Mouse (Mus musculus) hindbrain, embryonic 16.5 days (tissue): ENCODE results near the gene Zfp618. TPM values are rescaled to one million over a fixed set of nuclear protein-coding genes. Genes with fewer than 3 reads are reported as not detected.

Source experiments
- ATAC-seq: fragments of 200-750 bp; cut with Nextera tagmentation; 2 replicates; pipeline ENCODE4 v1.8.0; 2017; ENCODE audit warnings: moderate TSS enrichment, moderate library complexity
- H3K27ac ChIP-seq: fragments of 300-500 bp; sonication (generic); 2 replicates; pipeline ENCODE4 v1.5.1; 2014; ENCODE audit warnings: low read depth, mild to moderate bottlenecking, control low read depth, low read length, moderate library complexity
- H3K27me3 ChIP-seq: fragments of 300-500 bp; sonication (generic); replicated peaks from 2 replicates; pipeline ENCODE4 v1.6.1; 2014; ENCODE audit warnings: low read length; ENCODE audit not compliant: control insufficient read depth, insufficient read depth
- H3K36me3 ChIP-seq: fragments of 300-500 bp; sonication (generic); 2 replicates; pipeline ENCODE4 v1.6.1; 2014; ENCODE audit warnings: mild to moderate bottlenecking, low read length, moderate library complexity, mixed read lengths; ENCODE audit not compliant: control insufficient read depth, insufficient read depth
- H3K4me1 ChIP-seq: fragments of 300-500 bp; sonication (generic); 2 replicates; pipeline ENCODE4 v1.6.1; 2014; ENCODE audit warnings: low read depth, low read length; ENCODE audit not compliant: control insufficient read depth, insufficient read depth
- H3K4me2 ChIP-seq: fragments of 300-500 bp; sonication (generic); 2 replicates; pipeline ENCODE4 v1.6.1; 2014; ENCODE audit warnings: mild to moderate bottlenecking, low read length, control low read depth, moderate library complexity
- H3K4me3 ChIP-seq: fragments of 300-500 bp; sonication (generic); 2 replicates; pipeline ENCODE4 v1.5.1; 2014; ENCODE audit warnings: mild to moderate bottlenecking, low read length, control low read depth, moderate library complexity
- H3K9ac ChIP-seq: fragments of 300-500 bp; sonication (generic); 2 replicates; pipeline ENCODE4 v1.6.1; 2014; ENCODE audit warnings: low read depth, mild to moderate bottlenecking, control low read depth, low read length, moderate library complexity
- H3K9me3 ChIP-seq: fragments of 300-500 bp; sonication (generic); 2 replicates; pipeline ENCODE4 v1.6.1; 2014; ENCODE audit warnings: mild to moderate bottlenecking, low read length, moderate library complexity; ENCODE audit not compliant: control insufficient read depth
- WGBS: fragments of 180-500 bp; shearing (Covaris S2); extraction: QIAGEN DNeasy Blood & Tissue Kit; methylation state at CpG from one replicate; pipeline ENCODE4 v1.1.7; 2014; 5-methylcytosine and 5-hydroxymethylcytosine counted together
- polyA plus RNA-seq: library from polyadenylated mRNA; unstranded; fragments of >200 nt; fragmentation: Nextera tagmentation; extraction: Ambion mirVana; gene quantifications from 2 replicates; pipeline ENCODE4 v1.2.1, GENCODE M21; 2015

The Zfp618 gene
- polyA plus RNA-seq, 1 experiment from 2014 or later: 22.9 TPM

- no peak overlapping the region for H3K4me2 ChIP-seq
- peaks cover 7% of the 10 kb centered on the region; the same call in 1 of the 2 replicates for H3K4me1 ChIP-seq
- WGBS: 76% methylated on average over 10 of the region's 10 CpGs
- H3K9ac ChIP-seq: no peak overlapping the region
- no peaks in the 10 kb centered on the region for H3K9me3 ChIP-seq
- H3K27ac ChIP-seq: no peak overlapping the region
- no peak overlapping the region for H3K4me3 ChIP-seq
- no peaks in the 10 kb centered on the region for H3K27me3 ChIP-seq
- no peak for ATAC-seq
- no peaks in the 10 kb centered on the region for H3K36me3 ChIP-seq
Observed at GRCm38 (mm10) chr4:63005446-63006185, 40.2 kb downstream of the Zfp618 start.

- no peak for ATAC-seq
- H3K36me3 ChIP-seq: no peaks in the 10 kb centered on the region
- H3K4me3 ChIP-seq: no peak overlapping the region
- H3K4me1 ChIP-seq: peaks cover 7% of the 10 kb centered on the region; the same call in 1 of the 2 replicates
- no peak overlapping the region for H3K4me2 ChIP-seq
- H3K9me3 ChIP-seq: no peaks in the 10 kb centered on the region
- H3K27me3 ChIP-seq: no peaks in the 10 kb centered on the region
- H3K9ac ChIP-seq: no peak overlapping the region
- 80% methylated on average over 7 of the region's 7 CpGs for WGBS
- no peak overlapping the region for H3K27ac ChIP-seq
Observed at GRCm38 (mm10) chr4:63006198-63007155, 41.1 kb downstream of the Zfp618 start.

GRCm38 (mm10) chr4:63008206-63008605 lies 42.8 kb downstream of the Zfp618 start:
- H3K4me3 ChIP-seq: no peak overlapping the region
- WGBS: 80% methylated on average over 9 of the region's 9 CpGs
- no peaks in the 10 kb centered on the region for H3K9me3 ChIP-seq
- no peaks in the 10 kb centered on the region for H3K27me3 ChIP-seq
- no peak overlapping the region for H3K4me2 ChIP-seq
- no peak overlapping the region for H3K27ac ChIP-seq
- no peak for ATAC-seq
- no peak overlapping the region for H3K9ac ChIP-seq
- H3K36me3 ChIP-seq: no peaks in the 10 kb centered on the region
- H3K4me1 ChIP-seq: peaks cover 7% of the 10 kb centered on the region; the same call in 1 of the 2 replicates

- Histone ChIP-seq H3K9ac (no peak overlapping the region), H3K27me3 (no peaks in the 10 kb centered on the region), H3K9me3 (no peaks in the 10 kb centered on the region), H3K36me3 (no peaks in the 10 kb centered on the region), H3K4me3 (no peak overlapping the region), H3K4me1 (peaks cover 7% of the 10 kb centered on the region; the same call in 1 of the 2 replicates), H3K4me2 (no peak overlapping the region), H3K27ac (no peak overlapping the region)
- no peak for ATAC-seq
- WGBS: 81% methylated on average over 3 of the region's 3 CpGs
Observed at GRCm38 (mm10) chr4:63008822-63009221, 43.4 kb downstream of the Zfp618 start.

GRCm38 (mm10) chr4:63009821-63010220 lies 44.4 kb downstream of the Zfp618 start:
- H3K36me3 ChIP-seq: no peaks in the 10 kb centered on the region
- H3K9ac ChIP-seq: no peak overlapping the region
- peak; percentile 75 for ATAC-seq
- no peak overlapping the region for H3K27ac ChIP-seq
- no peaks in the 10 kb centered on the region for H3K9me3 ChIP-seq
- 50% methylated on average over 1 of the region's 1 CpGs for WGBS
- H3K4me1 ChIP-seq: peaks cover 5% of the 10 kb centered on the region; the same call in 1 of the 2 replicates
- H3K4me3 ChIP-seq: no peak overlapping the region
- H3K27me3 ChIP-seq: no peaks in the 10 kb centered on the region
- no peak overlapping the region for H3K4me2 ChIP-seq

- peak; percentile 25; the same call in 1 of the 2 replicates for ATAC-seq
- peaks cover 5% of the 10 kb centered on the region; the same call in 1 of the 2 replicates for H3K4me1 ChIP-seq
- H3K4me2 ChIP-seq: no peak overlapping the region
- 83% methylated on average over 4 of the region's 4 CpGs for WGBS
- no peaks in the 10 kb centered on the region for H3K27me3 ChIP-seq
- no peaks in the 10 kb centered on the region for H3K36me3 ChIP-seq
- H3K27ac ChIP-seq: no peak overlapping the region
- H3K9ac ChIP-seq: no peak overlapping the region
- no peaks in the 10 kb centered on the region for H3K9me3 ChIP-seq
- H3K4me3 ChIP-seq: no peak overlapping the region
Observed at GRCm38 (mm10) chr4:63010226-63010625, 44.9 kb downstream of the Zfp618 start.

GRCm38 (mm10) chr4:63018616-63019015 lies 53.2 kb downstream of the Zfp618 start:
- H3K36me3 ChIP-seq: no peaks in the 10 kb centered on the region
- no peak overlapping the region for H3K4me3 ChIP-seq
- H3K27me3 ChIP-seq: no peaks in the 10 kb centered on the region
- ATAC-seq: no peak
- WGBS: 91% methylated on average over 10 of the region's 10 CpGs
- no peak overlapping the region for H3K9ac ChIP-seq
- no peak overlapping the region for H3K27ac ChIP-seq
- no peaks in the 10 kb centered on the region for H3K9me3 ChIP-seq
- H3K4me1 ChIP-seq: no peaks in the 10 kb centered on the region
- H3K4me2 ChIP-seq: no peak overlapping the region

GRCm38 (mm10) chr4:63019428-63019858 lies 54.1 kb downstream of the Zfp618 start:
- Histone ChIP-seq H3K4me2 (no peak overlapping the region), H3K9ac (no peak overlapping the region), H3K27me3 (no peaks in the 10 kb centered on the region), H3K4me1 (no peaks in the 10 kb centered on the region), H3K9me3 (no peaks in the 10 kb centered on the region), H3K4me3 (no peak overlapping the region), H3K36me3 (no peaks in the 10 kb centered on the region), H3K27ac (no peak overlapping the region)
- ATAC-seq: peak; percentile 79
- WGBS: 82% methylated on average over 4 of the region's 4 CpGs
